Mouse (Mus musculus) heart, postnatal 10 days (tissue): Measurements from ENCODE around the gene Gm21773. TPM values are rescaled to one million over a fixed set of nuclear protein-coding genes. Genes with fewer than 3 reads are reported as not detected.
"Not testable (repeated sequence)": the region's sequence is repeated elsewhere in the genome, so short reads cannot be mapped to it uniquely, and the experiment has no call there.

Experiments
- DNase-seq, 2 experiments: peaks; one replicate each; pipeline ENCODE4 v3.0.0; 2021
- intact Hi-C: fragments of 180-260 bp; cut with DNase I; formaldehyde crosslinking; loops from one replicate; pipeline ENCODE4 v1.15.1; 2025
- total RNA-seq, 2 experiments: library from RNA; stranded (reverse); gene quantifications; 2 replicates each; pipeline ENCODE4 v1.2.3; 2021

Gm21773 gene
- total RNA-seq: not detected

DNA sequence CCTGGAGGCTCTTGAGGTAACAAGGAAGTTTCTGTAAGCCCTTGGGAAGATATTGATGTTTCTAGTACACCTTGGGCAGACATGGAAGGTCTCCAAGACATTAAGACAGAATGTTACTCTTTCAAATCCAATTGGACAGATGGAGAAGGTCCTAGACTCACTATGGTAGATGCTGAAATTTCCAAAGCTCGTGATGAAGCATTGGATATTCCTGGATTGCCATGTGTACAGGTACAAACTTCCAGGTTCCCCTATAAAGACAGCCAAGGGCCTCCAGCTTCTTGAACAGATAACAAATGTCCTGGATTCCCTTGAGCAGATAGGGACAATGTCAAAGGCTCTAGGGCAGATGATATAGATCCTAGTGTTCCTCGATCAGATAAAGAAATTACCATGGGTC lies at the start of gene Gm21773:
Gm21773 (minus strand) TSS at position 101 of the 400 bp plus-strand sequence.
- intact Hi-C loops, DNase-seq: not testable (repeated sequence)
